Mouse (Mus musculus): ENCODE measurements at regions not wholly inside any gene's neighbourhood (a gene's known extent, or its start where the extent isn't known, plus 50 kb on each side); places are given as distances from the start of the nearest gene placed in this dataset.

DNA sequence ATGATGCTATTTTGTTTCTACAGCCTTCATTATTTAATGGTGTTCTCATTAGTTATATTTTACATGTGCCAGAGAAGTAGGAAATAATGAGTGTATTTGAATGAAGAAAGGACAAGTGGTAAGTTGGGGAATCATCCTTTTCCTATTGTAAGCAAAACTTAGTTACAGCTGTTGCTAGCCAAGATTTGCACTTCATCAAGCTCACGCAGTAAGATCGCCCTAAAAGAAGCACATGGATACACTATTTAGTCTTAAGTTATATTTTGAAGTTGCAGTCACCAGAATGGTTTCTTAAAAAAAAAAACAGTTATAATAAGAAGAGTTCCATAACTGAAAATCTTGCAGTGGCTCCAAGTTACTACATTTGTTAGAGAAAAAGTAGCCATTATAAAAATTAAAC is 410.3 kb upstream of the Cntn6 start:
- TF ChIP-seq CTCF (IDR thresholded peaks at IDR 0.05; ENCODE audit: low read depth), result no peak
- Histone ChIP-seq H3K27me3 (ENCODE audit: insufficient read depth, low read length) (no peaks in the 10 kb centered on the region), H3K27ac (no peak overlapping the region), H3K4me1 (replicated peaks; ENCODE audit: insufficient read depth, low read length) (no peaks in the 10 kb centered on the region), H3K4me3 (replicated peaks; ENCODE audit: low read depth, low read length) (no peak overlapping the region), H3K9me3 (replicated peaks; ENCODE audit: low read length) (no peaks in the 10 kb centered on the region), H3K36me3 (ENCODE audit: insufficient read depth, low read length) (no peaks in the 10 kb centered on the region), H3K4me2 (ENCODE audit: low read length) (no peak overlapping the region), H3K9ac (ENCODE audit: low read depth, low read length) (no peak overlapping the region)
- ATAC-seq (replicated peaks; ENCODE audit: low FRiP score, low read depth) (no peak), DNase-seq (ENCODE audit: low spot score) (no peak)
- 94% methylated on average over 2 of the region's 2 CpGs for WGBS

DNA sequence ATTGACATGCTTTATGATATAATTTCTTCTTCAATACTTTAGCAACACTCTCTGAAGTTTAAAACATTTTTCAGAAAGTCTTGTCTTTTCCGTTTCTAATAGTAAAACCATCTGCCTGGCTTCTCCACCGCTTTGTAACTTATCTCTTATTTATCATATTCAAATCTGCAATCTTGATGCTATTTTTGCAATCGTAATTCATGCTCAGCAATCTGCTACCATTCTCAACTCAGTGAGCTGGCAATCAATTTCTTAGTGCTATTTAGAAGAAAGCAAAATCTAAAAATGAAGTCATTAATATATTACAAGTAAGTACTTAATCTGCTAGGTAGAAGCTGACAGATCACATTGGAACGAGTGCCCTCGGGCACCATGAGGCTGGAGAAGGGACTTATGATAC is 384.2 kb upstream of the Cntn6 start:
- H3K4me1 ChIP-seq (replicated peaks; ENCODE audit: insufficient read depth, low read length), result no peaks in the 10 kb centered on the region
- H3K27ac ChIP-seq, result no peak overlapping the region
- TF ChIP-seq CTCF (IDR thresholded peaks at IDR 0.05; ENCODE audit: low read depth), result no peak
- H3K4me2 ChIP-seq (ENCODE audit: low read length), result no peak overlapping the region
- H3K36me3 ChIP-seq (ENCODE audit: insufficient read depth, low read length), result no peaks in the 10 kb centered on the region
- 68% methylated on average over 5 of the region's 5 CpGs for WGBS
- H3K27me3 ChIP-seq (ENCODE audit: insufficient read depth, low read length), result no peaks in the 10 kb centered on the region
- DNase-seq (ENCODE audit: low spot score) (no peak), ATAC-seq (replicated peaks; ENCODE audit: low FRiP score, low read depth) (no peak)
- no peak overlapping the region for H3K4me3 ChIP-seq (replicated peaks; ENCODE audit: low read depth, low read length)
- no peak overlapping the region for H3K9ac ChIP-seq (ENCODE audit: low read depth, low read length)
- H3K9me3 ChIP-seq (replicated peaks; ENCODE audit: low read length), result no peaks in the 10 kb centered on the region
